Mouse (Mus musculus) spleen, embryonic (tissue): Measurements from ENCODE around the gene Gm3285.

ENCODE experiments used
- CTCF ChIA-PET: fragments of 350-600 bp; sonication (Branson Sonifier 250); formaldehyde crosslinking; loops from one replicate; lab custom pipeline; 2022; lab: Charles Lee

Gm3285 gene

DNA sequence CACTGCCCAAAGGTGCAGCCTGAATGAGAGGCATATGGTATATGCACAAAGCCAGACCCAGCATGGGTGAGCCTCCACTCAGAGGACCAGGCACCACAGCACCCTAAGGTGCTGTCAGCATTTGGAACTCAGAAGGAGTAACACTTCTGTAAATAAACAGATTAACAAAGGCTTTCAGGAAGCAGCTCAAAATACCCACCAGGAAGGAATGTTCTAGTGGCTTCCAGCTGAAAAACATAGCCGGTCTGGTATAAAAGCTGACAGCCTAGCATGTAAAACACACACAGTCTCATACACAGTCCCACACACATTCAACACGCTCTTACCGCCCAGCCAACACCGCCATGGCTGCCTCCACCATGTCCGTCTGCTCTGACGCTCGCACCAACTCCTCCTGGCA lies at the start of gene Gm3285:
Gene Gm3285 (plus strand): TSS at position 301 of the 400 bp plus-strand sequence.
- CTCF ChIA-PET, result no interaction called here

DNA sequence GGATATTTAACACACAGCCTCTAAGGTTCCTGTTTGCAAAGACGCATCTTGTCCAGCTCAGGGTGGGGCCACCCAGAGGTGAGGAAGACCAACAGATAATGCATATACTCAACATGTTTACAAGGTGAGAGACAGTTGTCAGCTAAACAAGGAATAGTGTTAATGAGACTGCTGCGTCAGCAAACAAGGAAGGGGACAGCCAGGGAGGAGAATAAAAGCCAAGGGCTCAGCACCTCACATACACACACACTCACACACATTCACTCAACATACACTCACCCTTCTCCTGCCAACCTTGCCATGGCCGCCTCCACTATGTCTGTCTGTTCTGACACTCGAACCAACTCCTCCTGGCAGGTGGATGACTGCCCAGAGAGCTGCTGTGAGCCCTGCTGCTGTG lies 47.4 kb upstream of the Gm3285 start, which contains the start of gene Gm2696:
Gene Gm2696 (plus strand): TSS at position 301 of the 400 bp plus-strand sequence.
- CTCF ChIA-PET, result no interaction called here

DNA sequence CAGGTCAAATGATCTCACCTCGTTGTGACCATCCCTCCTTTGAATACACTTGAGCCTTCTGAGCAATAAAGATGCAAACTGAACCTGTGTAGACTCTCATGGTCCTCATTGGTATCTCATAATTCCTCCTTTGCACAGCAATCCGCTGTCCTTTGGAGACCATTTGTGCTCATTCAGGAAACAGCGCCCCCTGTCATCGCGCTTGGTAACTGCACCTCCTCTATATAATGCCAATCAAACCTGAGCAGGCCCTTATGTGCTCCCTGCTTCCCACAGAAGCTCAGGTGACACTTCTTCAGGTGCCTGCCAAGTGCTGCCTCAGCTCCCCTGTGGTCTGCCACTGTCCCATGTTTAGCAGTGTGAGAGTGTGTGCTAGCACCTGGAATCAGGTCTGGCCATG lies 46.3 kb upstream of the Gm3285 start:
- CTCF ChIA-PET, result no interaction called here

GRCm38 (mm10) chr10:77818523-77818922 lies 43.3 kb upstream of the Gm3285 start:
- CTCF ChIA-PET, result no interaction called here

DNA sequence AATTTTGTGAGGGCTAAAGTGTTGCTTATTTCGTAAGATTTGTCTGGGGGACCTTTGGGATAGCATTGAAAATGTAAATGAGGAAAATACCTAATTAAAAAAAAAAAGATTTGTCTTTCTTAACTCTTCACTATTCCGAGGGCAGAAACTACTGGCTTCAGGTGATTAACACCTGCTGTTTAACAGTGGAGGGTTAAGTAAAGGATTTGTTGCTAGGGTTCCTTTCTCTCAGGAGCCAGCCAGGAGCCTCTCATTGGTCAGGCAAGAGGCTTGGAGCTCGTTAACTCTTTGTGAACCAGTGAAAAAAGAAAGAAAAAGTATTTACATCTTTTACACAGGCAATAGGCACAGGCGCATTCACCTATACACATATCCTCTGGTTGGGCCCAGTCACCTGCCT lies 42.6 kb upstream of the Gm3285 start:
- CTCF ChIA-PET, result no interaction called here

GRCm38 (mm10) chr10:77826951-77827350 lies 34.8 kb upstream of the Gm3285 start, which contains the start of gene Krtap10-4:
TSS of gene Krtap10-4 (minus strand) at chr10:77827095.
- CTCF ChIA-PET, result no interaction called here

DNA sequence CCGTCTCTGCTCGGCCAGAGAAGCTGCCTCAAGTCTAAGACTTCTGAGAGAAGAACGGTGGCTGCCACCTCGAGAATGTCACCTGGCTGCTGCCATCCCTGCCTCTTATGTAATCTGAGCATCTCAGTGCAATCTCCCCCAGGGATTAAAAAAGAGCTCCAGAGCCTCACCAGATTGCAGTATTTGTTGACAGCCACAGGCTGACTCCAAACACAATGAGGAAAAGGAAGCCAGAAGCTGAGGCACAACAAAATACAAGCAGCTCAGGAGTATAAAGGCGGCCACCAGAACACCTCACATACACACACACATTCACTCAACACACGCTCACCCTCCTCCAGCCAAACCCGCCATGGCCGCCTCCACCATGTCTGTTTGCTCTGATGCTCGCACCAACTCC lies 26.1 kb upstream of the Gm3285 start, which contains the start of gene Krtap10-10:
Gene Krtap10-10 (plus strand): TSS at position 301 of the 400 bp plus-strand sequence.
- CTCF ChIA-PET, result no interaction called here

- CTCF ChIA-PET, result no interaction called here
Measured at GRCm38 (mm10) chr10:77839006-77839405, 22.8 kb upstream of the Gm3285 start.

DNA sequence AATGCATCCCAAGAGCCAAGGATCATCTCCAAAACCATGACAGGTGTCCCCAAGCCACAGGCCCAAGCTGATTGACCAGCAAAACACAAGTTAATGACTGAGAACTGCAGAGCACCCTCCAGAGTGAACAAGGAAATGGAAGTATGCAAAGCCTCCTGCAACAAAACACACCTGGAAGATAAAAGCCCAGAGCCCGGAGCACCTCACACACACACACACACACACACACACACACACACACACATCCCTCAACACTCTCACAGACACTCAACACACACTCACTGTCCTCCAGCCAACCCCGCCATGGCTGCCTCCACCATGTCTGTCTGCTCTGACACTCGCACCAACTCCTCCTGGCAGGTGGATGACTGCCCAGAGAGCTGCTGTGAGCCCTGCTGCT lies 15.3 kb upstream of the Gm3285 start, which contains the start of gene Gm36176:
Gene Gm36176 (plus strand): TSS at position 301 of the 400 bp plus-strand sequence.
- CTCF ChIA-PET, result no interaction called here

DNA sequence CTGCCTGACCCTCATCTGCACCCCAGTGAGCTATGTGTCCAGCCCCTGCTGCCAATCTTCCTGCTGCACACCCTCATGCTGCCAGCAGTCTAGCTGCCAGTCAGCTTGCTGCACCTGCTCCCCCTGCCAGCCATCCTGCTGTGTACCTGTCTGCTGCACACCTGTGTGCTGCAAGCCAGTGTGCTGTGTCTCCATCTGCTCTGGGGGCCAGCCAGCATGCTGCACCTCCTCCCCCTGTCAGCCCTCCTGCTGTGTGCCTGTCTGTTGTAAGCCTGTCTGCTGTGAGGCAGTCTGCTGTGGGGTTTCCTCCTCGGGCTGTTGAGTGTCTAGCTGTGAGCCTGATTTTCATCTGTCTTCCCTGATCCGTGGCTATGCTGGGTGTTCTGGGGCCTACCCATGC lies 14.8 kb upstream of the Gm3285 start:
- CTCF ChIA-PET, result no interaction called here

DNA sequence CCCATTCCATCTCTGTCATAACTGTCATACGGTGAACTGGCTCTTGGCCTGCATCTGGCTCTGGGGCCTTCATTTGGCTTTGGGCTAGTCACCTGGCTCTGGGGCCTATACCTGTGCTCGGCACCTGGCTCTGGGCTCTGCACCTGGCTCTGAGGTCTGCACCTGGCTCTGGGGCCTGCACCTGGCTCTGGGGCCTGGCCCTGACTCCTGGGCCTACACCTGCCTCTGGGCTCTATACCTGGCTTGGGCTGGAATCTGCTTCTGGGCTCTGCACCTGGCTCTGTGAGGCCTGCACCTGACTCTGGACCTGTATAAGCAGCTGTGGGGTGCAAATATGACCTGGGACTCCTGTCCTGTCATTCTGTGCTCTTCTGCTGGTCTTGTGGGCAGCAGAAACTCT lies 14.2 kb upstream of the Gm3285 start:
- CTCF ChIA-PET, result no interaction called here

GRCm38 (mm10) chr10:77852559-77852958 lies 9.2 kb upstream of the Gm3285 start, which contains the start of gene Gm10318:
TSS of gene Gm10318 (plus strand) at chr10:77852859.
- CTCF ChIA-PET, result no interaction called here

GRCm38 (mm10) chr10:77864067-77864761 lies 2.4 kb downstream of the Gm3285 start:
- CTCF ChIA-PET, result no interaction called here

- CTCF ChIA-PET, result no interaction called here
Measured at GRCm38 (mm10) chr10:77864762-77865143, 3.0 kb downstream of the Gm3285 start.

DNA sequence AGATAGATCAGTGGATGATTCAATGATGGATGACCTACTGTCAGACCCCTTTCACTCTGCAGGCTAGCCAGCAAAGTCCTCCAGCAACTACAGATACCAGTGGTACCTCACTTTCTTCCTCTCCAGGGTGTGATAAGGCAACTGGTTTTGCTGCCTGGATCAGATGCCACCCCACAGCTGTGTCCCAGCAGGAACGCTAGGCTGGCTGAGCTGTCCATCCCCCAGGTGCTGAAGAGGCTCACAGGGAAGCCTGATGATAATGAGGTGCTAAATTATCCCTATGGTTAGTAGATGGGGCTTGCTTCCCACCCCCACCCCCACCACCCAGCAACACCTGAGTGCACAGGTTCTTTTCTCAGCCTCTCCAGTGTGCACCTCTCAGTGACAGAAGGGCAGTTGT lies 5.8 kb downstream of the Gm3285 start:
- CTCF ChIA-PET, result no interaction called here

- CTCF ChIA-PET, result no interaction called here
Measured at GRCm38 (mm10) chr10:77869651-77870050, 7.9 kb downstream of the Gm3285 start.

DNA sequence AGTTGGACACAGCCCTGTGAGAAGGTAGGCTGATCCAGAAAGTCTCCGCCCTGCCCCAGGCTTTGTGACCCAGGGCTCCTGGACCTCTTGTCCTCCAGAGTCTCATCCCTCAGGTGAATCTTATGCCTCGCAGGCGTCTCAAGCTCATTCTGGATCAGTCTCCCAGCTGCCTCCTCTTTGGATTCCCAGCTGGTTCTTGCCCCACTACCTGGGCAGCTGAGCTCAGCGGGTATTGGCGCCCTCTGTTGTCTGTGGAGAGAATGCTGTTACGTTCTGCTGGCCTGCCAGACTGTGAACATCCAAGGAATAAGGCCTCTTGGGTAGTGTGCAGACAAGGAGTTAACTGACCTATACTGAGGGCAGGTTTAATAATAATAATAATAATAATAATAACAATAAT lies 17.2 kb downstream of the Gm3285 start:
- CTCF ChIA-PET, result no interaction called here

- CTCF ChIA-PET, result interaction anchor here (0.6 kb wide), 1 partner anchor 1308 kb away, joined by 3 read pairs; no protein-coding TSS in a partner anchor
Measured at GRCm38 (mm10) chr10:77880305-77880704, 18.5 kb downstream of the Gm3285 start.

GRCm38 (mm10) chr10:77882553-77882952 lies 20.8 kb downstream of the Gm3285 start:
- CTCF ChIA-PET, result no interaction called here

- CTCF ChIA-PET, result no interaction called here
Measured at GRCm38 (mm10) chr10:77886007-77886747, 24.4 kb downstream of the Gm3285 start.

- CTCF ChIA-PET, result interaction anchor here (0.6 kb wide), 1 partner anchor 1088 kb away, joined by 3 read pairs; no protein-coding TSS in a partner anchor
Measured at GRCm38 (mm10) chr10:77890987-77891565, 29.3 kb downstream of the Gm3285 start.

DNA sequence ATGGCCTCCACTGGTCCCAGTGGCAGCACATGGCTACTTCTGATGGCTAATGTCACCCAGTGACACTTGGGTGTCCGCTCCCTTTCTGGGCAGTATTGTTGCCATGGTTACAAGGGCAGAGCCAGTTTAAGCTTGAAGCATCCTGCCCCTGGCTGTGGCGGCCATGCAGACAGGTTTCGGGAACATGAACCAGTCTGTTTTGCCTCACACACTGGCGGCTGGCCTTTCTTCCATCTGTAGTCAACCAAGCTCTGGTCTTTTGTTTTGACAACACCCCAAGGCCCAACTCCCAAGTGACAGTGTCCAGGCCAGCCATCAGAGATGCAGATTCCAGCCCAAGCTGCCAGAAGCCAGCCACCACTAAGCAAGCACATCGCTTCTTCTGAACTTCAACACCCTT lies 33.8 kb downstream of the Gm3285 start:
- CTCF ChIA-PET, result no interaction called here
